Mouse (Mus musculus) neural tube, embryonic 14.5 days (tissue): ENCODE results near the gene Cdca4. TPM values are rescaled to one million over a fixed set of nuclear protein-coding genes. Genes with fewer than 3 reads are reported as not detected.
A peak's percentile ranks its signal among the peaks of the same experiment; 100 is the strongest.

Experiments used
- ATAC-seq: fragments of 200-750 bp; cut with Nextera tagmentation; 2 replicates; pipeline ENCODE4 v1.8.0; 2017; ENCODE audit warnings: low read depth, mild to moderate bottlenecking, moderate TSS enrichment, moderate library complexity
- H3K27ac ChIP-seq: fragments of 300-500 bp; sonication (generic); 2 replicates; pipeline ENCODE4 v1.5.1; 2014; ENCODE audit warnings: low read depth, mild to moderate bottlenecking, control low read depth, low read length, moderate library complexity, mixed read lengths
- H3K27me3 ChIP-seq: fragments of 300-500 bp; sonication (generic); 2 replicates; pipeline ENCODE4 v1.6.1; 2014; ENCODE audit warnings: low read length; ENCODE audit not compliant: control insufficient read depth, insufficient read depth
- H3K36me3 ChIP-seq: fragments of 300-500 bp; sonication (generic); 2 replicates; pipeline ENCODE4 v1.6.1; 2014; ENCODE audit warnings: low read length, mixed read lengths; ENCODE audit not compliant: control insufficient read depth, insufficient read depth
- H3K4me1 ChIP-seq: fragments of 300-500 bp; sonication (generic); 2 replicates; pipeline ENCODE4 v1.6.1; 2014; ENCODE audit warnings: low read length; ENCODE audit not compliant: control insufficient read depth, insufficient read depth
- H3K4me2 ChIP-seq: fragments of 300-500 bp; sonication (generic); 2 replicates; pipeline ENCODE4 v1.6.1; 2014; ENCODE audit warnings: mild to moderate bottlenecking, low read depth, low read length, control low read depth
- H3K4me3 ChIP-seq: fragments of 300-500 bp; sonication (generic); 2 replicates; pipeline ENCODE4 v1.5.1; 2014; ENCODE audit warnings: low read depth, low read length, control low read depth, mixed read lengths
- H3K9ac ChIP-seq: fragments of 300-500 bp; sonication (generic); replicated peaks from 2 replicates; pipeline ENCODE4 v1.6.1; 2014; ENCODE audit warnings: low read depth, mild to moderate bottlenecking, control low read depth, low read length, mixed read lengths
- H3K9me3 ChIP-seq: fragments of 300-500 bp; sonication (generic); 2 replicates; pipeline ENCODE4 v1.6.1; 2016; ENCODE audit warnings: low read length; ENCODE audit not compliant: control insufficient read depth
- WGBS: fragments of 180-500 bp; shearing (Covaris S2); extraction: QIAGEN DNeasy Blood & Tissue Kit; methylation state at CpG from one replicate; pipeline ENCODE4 v1.1.7; 2014; 5-methylcytosine and 5-hydroxymethylcytosine counted together
- polyA plus RNA-seq: library from polyadenylated mRNA; unstranded; fragments of >200 nt; fragmentation: Nextera tagmentation; extraction: Ambion mirVana; gene quantifications from 2 replicates; pipeline ENCODE4 v1.2.1, GENCODE M21; 2014

The Cdca4 gene
- polyA plus RNA-seq, result 33.6 and 37.5 TPM in 2 replicates

DNA sequence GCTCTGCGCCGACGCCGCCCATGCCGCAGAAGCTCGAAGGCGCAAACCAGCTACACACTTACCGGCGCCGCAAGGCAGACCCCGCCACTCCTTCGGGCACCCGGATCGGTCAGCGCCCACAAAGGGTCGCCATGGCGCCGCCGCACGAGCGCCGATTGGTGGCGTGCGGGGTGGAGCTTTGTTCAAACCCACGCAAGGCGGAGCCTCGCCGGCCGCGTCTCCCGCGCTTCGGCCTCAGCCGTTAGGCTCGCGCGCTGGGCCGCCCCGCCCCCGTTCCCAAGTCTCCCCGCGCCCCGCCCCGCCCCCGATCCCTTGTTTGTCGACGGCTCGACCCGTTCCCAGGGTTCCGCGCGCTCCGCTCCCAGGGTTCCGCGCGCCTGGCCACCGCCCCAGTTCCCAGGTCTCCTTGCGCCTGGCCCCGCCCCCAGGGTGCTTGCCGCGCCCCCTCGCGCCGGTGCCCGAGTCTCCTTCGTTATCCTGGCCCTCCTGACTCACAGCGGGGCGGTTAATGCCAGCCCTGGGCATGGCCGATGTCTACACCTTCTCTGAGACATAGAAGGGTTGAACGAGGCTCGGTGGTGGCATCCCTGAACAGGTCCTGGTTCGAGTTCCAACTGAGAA, at the start of gene Cdca4:
Cdca4 (minus strand) TSS at position 180 of the 621 bp plus-strand sequence.
- peaks cover 26% of the 10 kb centered on the region for H3K4me1 ChIP-seq
- 0 out of 2 replicates have a peak, but pooled peaks cover 3% of the 10 kb centered on the region for H3K36me3 ChIP-seq
- peak within 1 kb of the TSS; percentile 90 for H3K9ac ChIP-seq
- WGBS, result under 1% methylated on average over 66 of the region's 72 CpGs
- H3K4me3 ChIP-seq, result peak within 1 kb of the TSS; percentile 87
- peak within 1 kb of the TSS; percentile 92 for H3K4me2 ChIP-seq
- ATAC-seq, result peak; percentile 97
- peak within 1 kb of the TSS; percentile 88 for H3K27ac ChIP-seq
- no peaks in the 10 kb centered on the region for H3K9me3 ChIP-seq
- H3K27me3 ChIP-seq, result no peaks in the 10 kb centered on the region

DNA sequence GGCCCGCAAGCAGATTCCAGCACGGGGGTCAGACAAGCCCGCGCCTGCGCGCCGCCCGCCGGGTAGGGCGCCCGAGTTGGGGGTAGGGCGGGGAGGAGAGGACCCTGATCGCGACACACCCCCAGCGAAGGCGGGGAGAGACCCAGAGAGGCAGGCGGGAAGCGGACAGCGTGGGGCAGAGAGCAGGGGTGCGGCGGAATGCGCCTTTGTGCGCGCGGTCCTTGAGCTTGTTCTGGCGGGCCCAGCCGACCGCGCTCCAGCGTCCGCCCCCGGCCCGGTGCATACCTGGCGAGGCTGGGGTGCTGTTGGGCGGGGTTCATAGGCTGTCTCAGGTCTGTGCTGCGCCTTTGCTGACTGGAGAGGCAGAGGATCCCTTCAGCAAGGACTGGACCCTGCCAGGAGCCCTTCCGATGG, 48.4 kb upstream of the Cdca4 start:
- H3K27ac ChIP-seq, result no peak overlapping the region
- no peak for ATAC-seq
- no peaks in the 10 kb centered on the region for H3K36me3 ChIP-seq

DNA sequence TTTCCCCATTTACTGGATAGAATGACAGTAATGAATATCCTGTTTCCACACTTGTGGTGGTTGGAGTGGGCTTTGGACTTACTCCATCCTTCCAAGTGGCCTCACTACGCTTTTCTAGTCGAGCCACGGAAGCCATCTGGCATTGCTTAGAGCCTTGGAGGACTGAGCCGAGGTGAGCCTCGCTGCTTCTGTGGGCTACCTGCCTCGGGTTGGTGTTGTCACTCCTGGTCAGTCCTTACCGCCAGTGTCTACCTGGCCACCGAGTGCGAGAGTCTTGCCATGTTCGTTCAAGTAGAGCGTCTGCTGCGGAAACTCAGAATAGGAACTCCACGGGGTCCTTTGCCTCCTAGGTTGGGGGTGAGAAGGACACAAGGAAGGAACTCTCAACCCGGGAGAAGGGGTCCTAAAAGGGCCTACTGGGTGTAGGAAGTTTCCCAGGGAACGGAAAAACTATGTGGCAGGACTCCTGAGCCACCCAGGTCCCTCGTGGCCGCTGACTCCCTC, 47.9 kb upstream of the Cdca4 start:
- peaks cover 50% of the 10 kb centered on the region for H3K27me3 ChIP-seq
- peak overlapping the region; percentile 51 for H3K4me2 ChIP-seq
- WGBS, result 6% methylated on average over 17 of the region's 17 CpGs
- H3K36me3 ChIP-seq, result no peaks in the 10 kb centered on the region
- no peak for ATAC-seq
- no peaks in the 10 kb centered on the region for H3K9me3 ChIP-seq
- no peak overlapping the region; the same call in 1 of the 2 replicates for H3K9ac ChIP-seq
- H3K4me3 ChIP-seq, result peak overlapping the region; percentile 26
- peaks cover 5% of the 10 kb centered on the region for H3K4me1 ChIP-seq
- no peak overlapping the region for H3K27ac ChIP-seq

More for the DNA sequence above, 48.4 kb upstream of the Cdca4 start:
- peak overlapping the region; percentile 37; the same call in 1 of the 2 replicates for H3K9ac ChIP-seq
- peaks cover 50% of the 10 kb centered on the region for H3K27me3 ChIP-seq
- no peaks in the 10 kb centered on the region for H3K9me3 ChIP-seq
- peak overlapping the region; percentile 51 for H3K4me2 ChIP-seq
- peak overlapping the region; percentile 26 for H3K4me3 ChIP-seq
- H3K4me1 ChIP-seq, result peaks cover 5% of the 10 kb centered on the region
- 1% methylated on average over 34 of the region's 37 CpGs for WGBS

DNA sequence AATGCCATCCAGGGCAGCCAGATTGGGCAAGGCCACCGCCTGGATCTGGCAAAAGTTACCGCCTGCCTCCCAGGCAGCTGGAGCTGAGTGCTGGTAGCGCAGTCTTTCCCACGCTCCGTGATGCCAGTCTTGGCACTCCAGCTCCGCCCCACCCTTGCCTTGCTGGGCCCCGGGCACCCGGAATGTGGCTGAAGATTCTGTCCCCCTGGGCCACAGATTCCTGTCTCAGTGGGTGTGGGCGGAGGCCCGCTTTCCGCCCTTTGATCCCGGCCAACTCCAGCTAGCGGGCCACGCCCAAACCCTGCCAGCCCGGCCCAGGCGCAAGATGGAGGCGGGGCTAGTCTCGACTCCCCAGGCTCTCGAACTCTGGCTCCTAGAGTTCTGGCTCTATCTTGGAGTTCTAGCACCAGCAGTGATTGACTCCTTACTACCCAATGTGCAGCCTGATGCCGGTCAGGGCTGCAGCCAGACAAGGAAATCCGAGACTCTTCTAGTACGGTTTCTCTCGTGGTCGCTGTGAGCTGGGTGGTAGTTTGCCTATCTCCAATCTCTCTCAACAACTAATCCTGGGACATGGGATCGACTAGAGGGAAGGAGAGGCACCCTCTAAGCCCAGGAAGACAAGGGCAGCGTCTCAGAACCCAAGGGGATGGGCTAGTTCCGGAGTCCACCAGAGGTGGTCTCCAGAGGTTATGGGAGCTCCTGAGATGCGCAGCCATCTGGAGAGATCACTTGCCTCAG, 47.3 kb upstream of the Cdca4 start:
- H3K4me1 ChIP-seq, result peaks cover 5% of the 10 kb centered on the region
- H3K4me2 ChIP-seq, result no peak overlapping the region
- peak; percentile 42 for ATAC-seq
- no peak overlapping the region for H3K27ac ChIP-seq
- H3K4me3 ChIP-seq, result no peak overlapping the region
- no peaks in the 10 kb centered on the region for H3K36me3 ChIP-seq
- peaks cover 50% of the 10 kb centered on the region for H3K27me3 ChIP-seq
- no peak overlapping the region; the same call in 1 of the 2 replicates for H3K9ac ChIP-seq
- WGBS, result 5% methylated on average over 28 of the region's 28 CpGs
- no peaks in the 10 kb centered on the region for H3K9me3 ChIP-seq

DNA sequence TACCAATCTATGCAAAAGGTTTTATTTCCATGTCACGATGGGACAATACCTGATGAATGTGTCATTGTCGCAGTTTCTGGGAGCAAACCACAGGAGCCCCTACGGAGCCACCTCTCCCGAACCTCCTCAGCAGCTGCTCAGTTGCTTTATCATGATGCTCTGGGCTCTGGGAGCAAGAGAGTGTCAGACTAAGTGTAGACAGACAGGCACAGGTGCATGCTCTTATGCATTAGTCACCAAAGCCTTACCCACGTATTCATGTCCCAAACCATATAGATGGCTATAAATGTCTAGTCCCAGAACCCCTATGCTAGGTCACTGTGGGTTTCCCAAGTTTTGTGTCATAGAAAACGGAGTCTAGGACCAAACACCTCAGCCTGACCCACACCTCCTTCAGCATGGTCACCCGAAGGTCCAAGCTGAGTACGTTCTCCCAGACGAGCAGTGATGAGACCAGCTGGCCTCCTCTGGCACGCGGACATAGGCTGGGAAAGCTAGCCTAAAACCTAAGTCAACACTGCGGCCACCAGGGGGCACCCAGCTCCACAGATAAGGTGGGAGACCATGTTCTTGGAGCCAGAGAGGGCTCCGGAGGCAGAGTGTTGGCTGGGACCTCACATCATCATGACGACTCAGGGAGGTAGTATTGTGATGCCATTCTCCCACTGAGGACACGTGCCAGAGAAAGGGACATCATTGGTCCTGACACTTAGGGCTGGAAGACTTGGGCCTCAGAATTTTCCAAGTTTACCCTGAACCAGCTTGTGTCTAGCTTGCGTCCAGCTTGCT, 46.2 kb upstream of the Cdca4 start:
- no peak overlapping the region for H3K4me3 ChIP-seq
- no peaks in the 10 kb centered on the region for H3K9me3 ChIP-seq
- H3K27ac ChIP-seq, result no peak overlapping the region
- H3K4me2 ChIP-seq, result no peak overlapping the region
- H3K9ac ChIP-seq, result no peak overlapping the region
- no peaks in the 10 kb centered on the region for H3K36me3 ChIP-seq
- ATAC-seq, result peak; percentile 64
- peaks cover 5% of the 10 kb centered on the region for H3K4me1 ChIP-seq
- WGBS, result 23% methylated on average over 16 of the region's 16 CpGs
- H3K27me3 ChIP-seq, result peaks cover 50% of the 10 kb centered on the region

DNA sequence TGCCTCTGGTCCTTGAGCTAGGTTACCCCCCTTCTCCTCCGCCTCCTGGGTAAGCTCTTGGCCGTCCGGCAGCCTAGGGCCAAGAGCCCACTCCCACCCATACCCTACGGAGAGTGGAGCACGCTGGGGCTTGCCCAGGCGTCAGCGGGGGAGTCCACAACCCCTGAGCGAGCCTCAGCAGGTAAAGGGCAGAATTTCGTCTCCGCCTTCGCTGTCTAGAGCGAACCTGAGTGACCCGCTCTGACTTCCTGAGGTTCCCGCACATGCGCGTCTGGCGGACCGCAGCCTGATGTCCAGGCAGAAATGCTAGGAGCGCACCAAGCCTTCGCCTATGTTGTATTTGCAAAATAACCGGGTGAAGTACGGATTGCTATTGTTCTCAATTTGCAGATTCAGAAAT, 45.0 kb upstream of the Cdca4 start:
- no peak for ATAC-seq
- WGBS, result 14% methylated on average over 22 of the region's 22 CpGs
- H3K4me3 ChIP-seq, result peak overlapping the region; percentile 24
- H3K27ac ChIP-seq, result no peak overlapping the region
- peak overlapping the region; percentile 41; the same call in 1 of the 2 replicates for H3K4me2 ChIP-seq
- H3K36me3 ChIP-seq, result no peaks in the 10 kb centered on the region
- H3K9ac ChIP-seq, result 0 out of 2 replicates have a peak overlapping the region, but pooled peaks have one; percentile 12
- H3K4me1 ChIP-seq, result peaks cover 5% of the 10 kb centered on the region
- H3K27me3 ChIP-seq, result peaks cover 50% of the 10 kb centered on the region
- no peaks in the 10 kb centered on the region for H3K9me3 ChIP-seq

DNA sequence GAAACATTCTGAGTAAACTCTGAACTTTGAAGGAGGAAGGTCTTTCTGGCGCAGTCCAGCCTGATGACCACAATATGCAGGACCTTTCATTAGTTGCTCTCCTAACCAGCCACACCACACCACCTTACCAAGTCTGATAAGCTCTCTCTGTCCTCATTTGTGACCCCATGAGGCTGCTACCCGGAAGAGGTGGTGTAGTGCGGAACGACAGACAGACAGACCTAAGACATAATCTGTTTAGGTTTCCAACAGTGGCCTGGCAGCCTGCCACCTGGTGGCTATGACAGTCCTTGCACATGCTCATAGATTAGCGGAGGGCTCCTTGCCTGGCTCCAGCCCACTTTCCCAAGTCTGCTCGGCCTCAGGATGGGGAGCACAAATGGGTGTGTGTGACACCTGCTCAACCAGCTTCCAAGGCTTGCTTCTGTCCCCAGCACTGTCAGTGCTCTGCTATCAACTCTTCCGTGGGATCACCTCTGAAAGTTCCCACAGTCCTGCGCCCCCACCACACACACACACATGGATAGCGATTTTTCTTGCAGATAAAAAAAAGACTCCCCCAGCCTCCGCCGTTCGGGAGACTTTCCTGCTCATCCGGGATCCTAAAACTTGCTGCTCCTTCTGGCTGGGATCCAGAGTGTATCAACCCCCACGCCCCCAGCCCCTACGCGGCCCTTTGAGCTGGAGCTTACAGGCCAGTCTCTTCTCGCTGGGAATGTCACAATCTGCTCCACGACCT, 44.4 kb upstream of the Cdca4 start:
- Histone ChIP-seq H3K27me3 (peaks cover 45% of the 10 kb centered on the region), H3K4me1 (peaks cover 5% of the 10 kb centered on the region), H3K9ac (0 out of 2 replicates have a peak overlapping the region, but pooled peaks have one; percentile 12), H3K9me3 (no peaks in the 10 kb centered on the region), H3K27ac (no peak overlapping the region), H3K4me3 (peak overlapping the region; percentile 24), H3K4me2 (peak overlapping the region; percentile 41; the same call in 1 of the 2 replicates), H3K36me3 (no peaks in the 10 kb centered on the region)
- ATAC-seq, result peak; percentile 19; the same call in 1 of the 2 replicates
- 22% methylated on average over 18 of the region's 18 CpGs for WGBS

DNA sequence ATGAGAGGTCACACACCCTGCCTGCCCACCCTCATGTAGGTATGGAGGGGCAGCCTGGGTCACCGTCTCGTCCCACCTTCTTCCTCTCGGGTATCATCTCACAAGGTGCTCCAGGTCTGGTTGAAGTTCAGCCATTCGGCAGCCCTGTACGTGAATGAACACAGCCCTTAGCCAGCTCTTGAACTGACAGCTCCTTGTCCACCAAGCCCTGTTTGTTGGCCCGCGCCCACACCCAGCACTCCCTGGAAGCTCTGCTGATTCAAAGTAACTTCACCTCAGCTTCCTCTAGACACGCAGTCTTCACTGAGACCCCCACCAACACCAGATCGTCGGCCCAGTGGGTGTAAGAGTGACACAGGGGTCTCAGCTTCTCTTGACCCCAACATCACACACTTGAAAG, 43.8 kb upstream of the Cdca4 start:
- H3K27me3 ChIP-seq, result peaks cover 39% of the 10 kb centered on the region
- H3K27ac ChIP-seq, result no peak overlapping the region
- H3K9ac ChIP-seq, result no peak overlapping the region

More for the DNA sequence above, 43.8 kb upstream of the Cdca4 start:
- 85% methylated on average over 10 of the region's 10 CpGs for whole genome bisulfite sequencing
- Histone ChIP-seq H3K4me1 (peaks cover 5% of the 10 kb centered on the region), H3K4me3 (no peak overlapping the region), H3K36me3 (no peaks in the 10 kb centered on the region), H3K4me2 (no peak overlapping the region), H3K9me3 (no peaks in the 10 kb centered on the region)
- no peak for ATAC-seq
